Mouse (Mus musculus) stomach, postnatal 0 days (tissue): ENCODE results near the gene AI661453.

Source experiments
- CTCF ChIP-seq: IDR thresholded peaks from 2 replicates; pipeline ENCODE4 v1.5.1; 2016; ENCODE audit warnings: antibody characterized with exemption, low read depth, mild to moderate bottlenecking, moderate library complexity
- EP300 ChIP-seq: optimal IDR thresholded peaks from 2 replicates; pipeline ENCODE3; 2016; ENCODE audit warnings: antibody characterized with exemption

GRCm38 (mm10) chr17:47436156-47436906 lies at the start of gene AI661453:
- TF ChIP-seq EP300 = no peak
- TF ChIP-seq CTCF = peak; percentile 36
